Mouse (Mus musculus): ENCODE measurements around the gene Nme8.

GRCm38 (mm10) chr13:19674601-19675000, 23.0 kb downstream of the Nme8 start:
- TF ChIP-seq POLR2A (IDR thresholded peaks at IDR 0.05; ENCODE audit: control insufficient read depth, extremely low read depth, insufficient read depth, low read length, poor library complexity) = no peak
- TF ChIP-seq CTCF (IDR thresholded peaks at IDR 0.05; ENCODE audit: borderline replicate concordance, control insufficient read depth, extremely low read depth, insufficient read depth, low read length, poor library complexity) = no peak
